Mouse (Mus musculus): ENCODE measurements around the gene Glmn. TPM values are rescaled to one million over a fixed set of nuclear protein-coding genes. Genes with fewer than 3 reads are reported as not detected.

The Glmn gene
- total and polyA plus RNA-seq, 3 experiments = 11.6 to 29.1 (median 28.2) TPM

- H3K4me1 ChIP-seq (ENCODE audit: control insufficient read depth in 1 of 2, insufficient read depth in 2 of 2) = peaks cover 5 to 7% of the 10 kb centered on the region in 2 experiments; a peak in 3 of 4 replicates
- H3K9ac ChIP-seq (ENCODE audit: insufficient read depth, low read depth) = no peak overlapping the region
- H3K9me3 ChIP-seq (replicated peaks; ENCODE audit: low read length) = no peaks in the 10 kb centered on the region
- no peaks in the 10 kb centered on the region for H3K27me3 ChIP-seq (replicated peaks)
- DNase-seq (ENCODE audit: extremely low read depth) = no peak
- in situ Hi-C loops (cut with MboI; ENCODE audit: low pct_ligation_motif_present, low pct_unique_long_range_greater_than_20kb, low sequenced_read_pairs) = loop anchor here (25.0 kb wide), 1 partner anchor 523 kb away; no protein-coding TSS in a partner anchor
- H3K4me2 ChIP-seq (ENCODE audit: insufficient read depth, low read depth, poor library complexity, severe bottlenecking) = no peak overlapping the region
- no peak overlapping the region for H3K4me3 ChIP-seq (replicated peaks in 1 of 3; ENCODE audit: low read depth in 2 of 3, low read length in 2 of 3, poor library complexity in 1 of 3)
- no peak for TF ChIP-seq PAX5 (IDR thresholded peaks at IDR 0.05; ENCODE audit: low read length)
- no peak for TF ChIP-seq EP300 (IDR thresholded peaks at IDR 0.05; ENCODE audit: low read length)
- no peak for TF ChIP-seq TCF12 (IDR thresholded peaks at IDR 0.05; ENCODE audit: low read depth, low read length)
- no peak for TF ChIP-seq E2F4 (IDR thresholded peaks at IDR 0.05; ENCODE audit: insufficient replicate concordance, low read depth, low read length)
- no peak for TF ChIP-seq USF2 (conservative IDR thresholded peaks at IDR 0.05; ENCODE audit: low read depth, low read length)
- no peak for TF ChIP-seq POLR2A (IDR thresholded peaks at IDR 0.05; ENCODE audit: low read depth, low read length)
- TF ChIP-seq KAT2A (IDR thresholded peaks at IDR 0.05; ENCODE audit: insufficient replicate concordance, low read length) = no peak
- no peak for TF ChIP-seq POLR2AphosphoS2 (IDR thresholded peaks at IDR 0.05; ENCODE audit: low read depth, low read length)
- H3K36me3 ChIP-seq (replicated peaks in 1 of 2; ENCODE audit: control insufficient read depth in 1 of 2, insufficient read depth in 1 of 2, low read length in 1 of 2) = peaks cover 19 to 30% of the 10 kb centered on the region in 2 experiments
- dilution Hi-C loops (cut with MboI; ENCODE audit: extremely low pct_ligation_motif_present, extremely low pct_unique_long_range_greater_than_20kb, low sequenced_read_pairs) = no loop called here
- H3K79me2 ChIP-seq (replicated peaks; ENCODE audit: control insufficient read depth, extremely low read depth, insufficient read depth, poor library complexity, severe bottlenecking) = no peaks in the 10 kb centered on the region
- H3K27ac ChIP-seq (ENCODE audit: insufficient read depth, low read depth) = no peak overlapping the region
Measured at GRCm38 (mm10) chr5:107510503-107510902, 87.2 kb downstream of the Glmn start.

- no peaks in the 10 kb centered on the region for H3K79me2 ChIP-seq (replicated peaks; ENCODE audit: control insufficient read depth, extremely low read depth, insufficient read depth, poor library complexity, severe bottlenecking)
- H3K27me3 ChIP-seq (replicated peaks) = no peaks in the 10 kb centered on the region
- H3K36me3 ChIP-seq (replicated peaks in 1 of 2; ENCODE audit: control insufficient read depth in 1 of 2, insufficient read depth in 1 of 2, low read length in 1 of 2) = peaks cover 28 to 46% of the 10 kb centered on the region in 2 experiments
- in situ Hi-C loops (cut with MboI; ENCODE audit: low pct_ligation_motif_present, low pct_unique_long_range_greater_than_20kb, low sequenced_read_pairs) (loop anchor here (25.0 kb wide), 1 partner anchor 520 kb away; no protein-coding TSS in a partner anchor), dilution Hi-C loops (cut with MboI; ENCODE audit: extremely low pct_ligation_motif_present, extremely low pct_unique_long_range_greater_than_20kb, low sequenced_read_pairs) (no loop called here)
- H3K9ac ChIP-seq (ENCODE audit: insufficient read depth, low read depth) = no peak within 1 kb of the TSS
- TF ChIP-seq ZKSCAN1 (IDR thresholded peaks at IDR 0.05; ENCODE audit: borderline replicate concordance, low read depth, low read length) = no peak
- no peak for TF ChIP-seq MAFK (IDR thresholded peaks at IDR 0.05; ENCODE audit: insufficient replicate concordance, low read length)
- no peak for TF ChIP-seq CTCF (conservative IDR thresholded peaks at IDR 0.05 in 1 of 2, IDR thresholded peaks at IDR 0.05 in 1 of 2; ENCODE audit: low read depth in 2 of 2, low read length in 2 of 2)
- no peak for TF ChIP-seq POLR2AphosphoS2 (IDR thresholded peaks at IDR 0.05; ENCODE audit: low read depth, low read length)
- no peak for TF ChIP-seq POLR2A (IDR thresholded peaks at IDR 0.05; ENCODE audit: low read depth, low read length)
- TF ChIP-seq MXI1 (IDR thresholded peaks at IDR 0.05; ENCODE audit: low read depth, low read length) = no peak
- no peak for TF ChIP-seq JUN (IDR thresholded peaks at IDR 0.05; ENCODE audit: insufficient read depth, low read depth, low read length)
- TF ChIP-seq ETS1 (conservative IDR thresholded peaks at IDR 0.05; ENCODE audit: low read depth, low read length) = no peak
- TF ChIP-seq MEF2A (IDR thresholded peaks at IDR 0.05; ENCODE audit: borderline replicate concordance, low read depth, low read length) = no peak
- no peak for TF ChIP-seq TBP (conservative IDR thresholded peaks at IDR 0.05; ENCODE audit: low read depth, low read length)
- TF ChIP-seq NRF1 (IDR thresholded peaks at IDR 0.05; ENCODE audit: low read depth, low read length) = no peak
- TF ChIP-seq RAD21 (IDR thresholded peaks at IDR 0.05; ENCODE audit: low read depth, low read length) = no peak
- TF ChIP-seq MYC (IDR thresholded peaks at IDR 0.05; ENCODE audit: low read depth, low read length) = no peak
- TF ChIP-seq CHD1 (IDR thresholded peaks at IDR 0.05; ENCODE audit: low read depth, low read length) = no peak
- no peak for TF ChIP-seq HCFC1 (IDR thresholded peaks at IDR 0.05; ENCODE audit: low read depth, low read length)
- TF ChIP-seq RCOR1 (conservative IDR thresholded peaks at IDR 0.05; ENCODE audit: low read depth, low read length) = no peak
- TF ChIP-seq E2F4 (IDR thresholded peaks at IDR 0.05; ENCODE audit: insufficient replicate concordance, low read depth, low read length) = no peak
- no peak within 1 kb of the TSS for H3K27ac ChIP-seq (ENCODE audit: insufficient read depth, low read depth)
- no peak within 1 kb of the TSS for H3K4me2 ChIP-seq (ENCODE audit: insufficient read depth, low read depth, poor library complexity, severe bottlenecking)
- no peaks in the 10 kb centered on the region for H3K4me1 ChIP-seq (ENCODE audit: control insufficient read depth in 1 of 2, insufficient read depth in 2 of 2)
- DNase-seq (ENCODE audit: extremely low read depth) = no peak
- H3K9me3 ChIP-seq (replicated peaks; ENCODE audit: low read length) = no peaks in the 10 kb centered on the region
- H3K4me3 ChIP-seq (replicated peaks in 1 of 3; ENCODE audit: low read depth in 2 of 3, low read length in 2 of 3, poor library complexity in 1 of 3) = no peak within 1 kb of the TSS
Measured at GRCm38 (mm10) chr5:107507321-107507720, 90.4 kb downstream of the Glmn start, which contains the start of gene Gm42669. Gene Gm42669 (plus strand): TSS chr5:107507621.

Measured in CH12.LX (cell line).